Mouse (Mus musculus) midbrain, embryonic 11.5 days (tissue): ENCODE measurements at regions not wholly inside any gene's neighbourhood (a gene's known extent, or its start where the extent isn't known, plus 50 kb on each side); places are given as distances from the start of the nearest gene placed in this dataset.
A peak's percentile ranks its signal among the peaks of the same experiment; 100 is the strongest.
"Not testable (repeated sequence)": the region's sequence is repeated elsewhere in the genome, so short reads cannot be mapped to it uniquely, and the experiment has no call there.

Source experiments
- ATAC-seq: fragments of 200-750 bp; cut with Nextera tagmentation; 2 replicates; pipeline ENCODE4 v1.8.0; 2017; ENCODE audit warnings: moderate TSS enrichment, moderate library complexity; ENCODE audit not compliant: low FRiP score
- DNase-seq: peaks from one replicate; pipeline ENCODE4 v3.0.0; 2015; ENCODE audit warnings: low spot score; ENCODE audit errors: missing footprints
- H3K27ac ChIP-seq: fragments of 300-500 bp; sonication (generic); 2 replicates; pipeline ENCODE4 v1.5.1; 2014; ENCODE audit warnings: low read depth, low read length
- H3K27me3 ChIP-seq: fragments of 300-500 bp; sonication (generic); 2 replicates; pipeline ENCODE4 v1.6.1; 2014; ENCODE audit warnings: mild to moderate bottlenecking, low read length, moderate library complexity, mixed read lengths; ENCODE audit not compliant: control insufficient read depth, insufficient read depth
- H3K36me3 ChIP-seq: fragments of 300-500 bp; sonication (generic); 2 replicates; pipeline ENCODE4 v1.6.1; 2014; ENCODE audit warnings: mild to moderate bottlenecking, low read length, moderate library complexity, mixed read lengths; ENCODE audit not compliant: control insufficient read depth, insufficient read depth
- H3K4me1 ChIP-seq: fragments of 300-500 bp; sonication (generic); 2 replicates; pipeline ENCODE4 v1.6.1; 2014; ENCODE audit warnings: low read length; ENCODE audit not compliant: control insufficient read depth, insufficient read depth
- H3K4me2 ChIP-seq: fragments of 300-500 bp; sonication (generic); 2 replicates; pipeline ENCODE4 v1.6.1; 2014; ENCODE audit warnings: mild to moderate bottlenecking, moderate library complexity
- H3K4me3 ChIP-seq: fragments of 300-500 bp; sonication (generic); 2 replicates; pipeline ENCODE4 v1.5.1; 2014; ENCODE audit warnings: low read depth, low read length
- H3K9ac ChIP-seq: fragments of 300-500 bp; sonication (generic); 2 replicates; pipeline ENCODE4 v1.6.1; 2014; ENCODE audit warnings: low read length
- H3K9me3 ChIP-seq: fragments of 300-500 bp; sonication (generic); 2 replicates; pipeline ENCODE4 v1.6.1; 2016; ENCODE audit warnings: low read length; ENCODE audit not compliant: control insufficient read depth
- WGBS: fragments of 180-500 bp; shearing (Covaris S2); extraction: QIAGEN DNeasy Blood & Tissue Kit; methylation state at CpG from one replicate; pipeline ENCODE4 v1.1.7; 2014; 5-methylcytosine and 5-hydroxymethylcytosine counted together

DNA sequence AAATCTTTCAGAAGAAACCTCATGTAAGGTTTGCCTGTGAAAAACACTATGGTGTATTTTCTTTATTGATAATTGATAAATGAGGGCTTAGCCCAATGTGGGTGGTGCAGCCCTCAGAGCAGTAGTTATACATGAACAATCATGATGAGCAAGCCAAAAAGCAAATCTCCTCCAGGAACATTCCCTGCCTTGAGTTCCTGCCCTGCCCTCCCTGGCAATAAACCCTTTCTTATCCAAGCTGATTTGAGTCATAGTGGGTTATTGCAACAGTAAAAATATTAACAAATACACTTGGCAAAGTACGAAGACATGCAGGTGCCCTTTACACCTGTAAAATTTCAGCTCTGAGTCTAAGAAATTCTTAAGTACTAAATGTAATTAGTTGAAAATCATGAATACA lies 229.8 kb downstream of the Casp12 start:
- Histone ChIP-seq H3K36me3 (no peaks in the 10 kb centered on the region), H3K9ac (no peak overlapping the region), H3K9me3 (no peaks in the 10 kb centered on the region), H3K4me2 (no peak overlapping the region), H3K4me3 (no peak overlapping the region), H3K27me3 (no peaks in the 10 kb centered on the region), H3K4me1 (no peaks in the 10 kb centered on the region), H3K27ac (no peak overlapping the region)
- ATAC-seq: no peak
- DNase-seq: no peak
- WGBS: 96% methylated on average over 1 of the region's 1 CpGs

DNA sequence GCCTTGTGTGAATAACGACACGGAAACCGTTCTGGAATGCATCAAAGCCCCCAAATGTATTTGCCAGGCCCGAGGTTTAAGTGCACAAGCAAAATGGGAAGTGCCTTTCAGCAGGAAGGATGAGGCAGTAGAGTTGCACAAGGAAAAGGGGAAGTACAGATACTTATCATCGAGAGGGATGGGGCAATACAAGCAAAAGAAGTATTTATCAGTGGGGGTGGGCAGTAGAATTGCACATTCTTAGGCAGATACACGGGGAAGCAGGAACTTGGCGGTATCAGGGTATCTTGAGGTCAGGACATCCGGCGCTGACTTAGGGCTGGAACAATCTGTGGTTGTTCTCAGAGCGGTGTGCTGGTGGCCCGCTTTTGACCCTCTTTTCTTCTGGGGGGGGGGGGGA lies 232.9 kb downstream of the Casp12 start:
- ATAC-seq, H3K36me3 ChIP-seq, H3K4me2 ChIP-seq, H3K4me1 ChIP-seq, H3K9me3 ChIP-seq, H3K4me3 ChIP-seq, H3K9ac ChIP-seq, H3K27ac ChIP-seq, H3K27me3 ChIP-seq, DNase-seq: not testable (repeated sequence)
- WGBS: 91% methylated on average over 11 of the region's 11 CpGs

DNA sequence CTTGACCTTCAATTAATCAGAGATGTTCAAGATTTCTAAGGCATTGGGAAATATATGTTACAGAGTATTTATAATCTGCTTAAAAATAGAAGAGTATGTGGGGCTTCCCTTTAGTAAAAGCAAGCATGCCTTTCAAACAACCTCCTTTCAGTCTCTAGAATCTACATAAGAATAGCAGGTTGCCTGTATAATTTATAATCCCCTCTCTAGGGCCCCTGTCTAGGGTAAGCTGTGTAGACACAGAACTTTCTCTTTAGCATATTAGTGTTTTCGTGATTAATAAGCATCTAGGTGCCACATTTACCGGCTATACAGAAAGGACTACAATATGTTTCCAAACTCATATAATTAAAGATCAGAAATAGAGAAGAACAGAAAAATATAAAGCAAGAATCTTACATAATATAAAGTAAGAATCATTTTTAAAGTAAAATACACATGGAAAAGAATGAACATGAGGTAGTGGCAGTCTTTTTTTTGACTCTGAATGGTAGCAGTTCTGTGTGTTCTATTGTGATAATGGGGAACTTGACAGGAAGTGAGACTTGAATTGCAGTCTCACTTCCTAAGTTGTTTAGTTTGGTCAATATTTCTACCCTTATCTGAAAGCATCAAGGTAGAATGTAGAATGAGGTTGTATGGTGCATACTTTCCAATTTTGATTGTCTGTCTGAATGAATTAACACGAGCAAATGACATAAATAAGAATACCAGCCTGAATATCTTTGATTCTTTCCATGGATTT lies 250.8 kb downstream of the Casp12 start:
- 73% methylated on average over 3 of the region's 3 CpGs for WGBS
- H3K9me3 ChIP-seq: no peaks in the 10 kb centered on the region

DNA sequence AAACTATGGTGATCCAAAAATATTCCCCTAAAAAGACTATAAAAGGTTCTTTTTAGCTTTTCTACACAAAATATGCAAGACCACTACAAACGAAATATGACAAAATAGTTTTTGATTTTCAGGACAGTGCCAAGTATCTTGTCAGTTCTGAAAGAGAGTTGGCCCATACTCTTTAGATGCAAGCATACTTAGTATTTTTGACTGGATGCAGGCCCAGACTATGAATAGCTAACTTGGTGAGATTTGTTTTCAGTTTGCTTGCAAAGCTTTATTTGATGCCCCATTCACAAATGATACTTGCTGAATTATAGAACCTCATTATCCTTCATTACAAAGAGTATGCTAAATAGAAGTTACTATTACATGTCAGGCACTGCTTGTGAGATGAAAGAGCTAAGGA lies 258.8 kb downstream of the Casp12 start:
- H3K9ac ChIP-seq: no peak overlapping the region
- H3K9me3 ChIP-seq: no peaks in the 10 kb centered on the region
- H3K27ac ChIP-seq: no peak overlapping the region
- H3K27me3 ChIP-seq: no peaks in the 10 kb centered on the region
- no peak overlapping the region for H3K4me2 ChIP-seq
- 67% methylated on average over 1 of the region's 1 CpGs for WGBS
- DNase-seq: no peak
- no peak for ATAC-seq
- H3K4me1 ChIP-seq: no peaks in the 10 kb centered on the region
- H3K4me3 ChIP-seq: no peak overlapping the region
- H3K36me3 ChIP-seq: no peaks in the 10 kb centered on the region

More for the DNA sequence above, 250.8 kb downstream of the Casp12 start:
- no peak overlapping the region for H3K4me2 ChIP-seq
- H3K27ac ChIP-seq: no peak overlapping the region
- H3K4me3 ChIP-seq: no peak overlapping the region
- no peaks in the 10 kb centered on the region for H3K4me1 ChIP-seq
- H3K36me3 ChIP-seq: no peaks in the 10 kb centered on the region
- DNase-seq (no peak), ATAC-seq (peak; percentile 85)
- H3K27me3 ChIP-seq: no peaks in the 10 kb centered on the region
- no peak overlapping the region for H3K9ac ChIP-seq

DNA sequence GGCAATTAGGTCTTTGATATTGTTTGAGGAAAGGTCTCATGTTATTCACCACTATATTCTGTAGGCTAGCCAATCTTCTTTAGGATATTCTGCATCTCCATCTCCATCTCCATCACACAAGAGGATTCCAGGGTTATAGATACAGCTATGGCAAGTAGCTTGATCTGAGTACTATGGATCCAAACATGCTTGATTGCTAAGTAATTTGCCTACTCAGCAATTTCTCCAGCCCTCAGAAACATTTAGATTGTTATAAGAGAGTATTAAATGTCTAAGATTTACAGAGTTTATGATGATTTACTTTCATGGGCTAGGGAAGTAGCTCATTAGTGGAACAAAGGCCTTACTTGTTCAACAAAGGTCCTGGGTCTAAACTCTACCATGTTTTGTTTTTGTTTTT lies 259.8 kb downstream of the Casp12 start:
- no peak for ATAC-seq

DNA sequence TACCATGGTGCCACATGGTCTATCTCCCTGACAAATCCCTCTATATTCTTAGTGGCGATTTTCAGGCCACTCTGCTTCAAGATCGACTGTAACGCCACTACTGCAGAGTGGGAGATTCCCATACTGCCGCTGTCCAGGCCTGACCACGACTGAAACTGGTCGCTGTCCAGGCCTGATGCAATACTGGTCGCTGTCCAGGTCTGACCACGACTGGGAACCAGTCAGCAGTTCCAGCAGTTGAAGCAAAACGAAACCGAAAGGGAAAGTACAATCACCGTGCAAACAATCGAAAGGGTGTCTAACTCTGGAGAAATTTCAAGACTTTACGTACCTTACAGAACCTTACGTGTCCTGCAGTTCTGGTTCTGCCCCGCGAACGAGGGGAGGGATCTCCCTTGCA lies 271.5 kb downstream of the Casp12 start:
- ATAC-seq: no peak
- H3K9ac ChIP-seq: no peak overlapping the region
- 94% methylated on average over 17 of the region's 17 CpGs for WGBS

More for the DNA sequence above, 259.8 kb downstream of the Casp12 start:
- Histone ChIP-seq H3K9ac (no peak overlapping the region), H3K27me3 (no peaks in the 10 kb centered on the region), H3K4me2 (no peak overlapping the region), H3K4me1 (no peaks in the 10 kb centered on the region), H3K36me3 (no peaks in the 10 kb centered on the region), H3K4me3 (no peak overlapping the region), H3K27ac (no peak overlapping the region), H3K9me3 (no peaks in the 10 kb centered on the region)
- DNase-seq: no peak

DNA sequence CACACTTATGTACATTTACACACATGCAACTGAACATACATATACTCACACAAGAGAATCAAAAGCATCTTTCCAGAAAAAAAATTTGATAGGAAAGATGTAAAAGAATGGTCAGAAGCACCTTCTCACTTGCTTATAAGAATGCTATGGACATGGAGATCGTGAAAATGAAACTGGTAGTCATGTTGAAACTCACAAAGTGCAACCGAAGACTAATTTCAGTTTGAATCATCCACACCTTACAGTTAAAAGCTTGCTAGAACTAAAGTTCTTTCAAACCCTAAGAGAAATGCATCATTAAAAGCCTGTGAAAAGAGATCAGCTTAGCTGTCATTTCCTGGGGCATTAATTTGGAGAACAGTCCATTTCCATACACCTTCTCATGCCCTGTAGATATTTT lies 278.2 kb downstream of the Casp12 start:
- H3K4me2 ChIP-seq: no peak overlapping the region
- H3K27ac ChIP-seq: no peak overlapping the region
- H3K4me3 ChIP-seq: no peak overlapping the region
- WGBS: 94% methylated on average over 2 of the region's 2 CpGs
- no peak overlapping the region for H3K9ac ChIP-seq
- no peaks in the 10 kb centered on the region for H3K4me1 ChIP-seq
- H3K27me3 ChIP-seq: no peaks in the 10 kb centered on the region
- H3K36me3 ChIP-seq: no peaks in the 10 kb centered on the region
- no peaks in the 10 kb centered on the region for H3K9me3 ChIP-seq
- DNase-seq: no peak
- no peak for ATAC-seq

More for the DNA sequence above, 271.5 kb downstream of the Casp12 start:
- DNase-seq: no peak
- Histone ChIP-seq H3K36me3 (no peaks in the 10 kb centered on the region), H3K27ac (no peak overlapping the region), H3K4me3 (no peak overlapping the region), H3K9me3 (no peaks in the 10 kb centered on the region), H3K4me2 (no peak overlapping the region), H3K4me1 (no peaks in the 10 kb centered on the region), H3K27me3 (no peaks in the 10 kb centered on the region)

DNA sequence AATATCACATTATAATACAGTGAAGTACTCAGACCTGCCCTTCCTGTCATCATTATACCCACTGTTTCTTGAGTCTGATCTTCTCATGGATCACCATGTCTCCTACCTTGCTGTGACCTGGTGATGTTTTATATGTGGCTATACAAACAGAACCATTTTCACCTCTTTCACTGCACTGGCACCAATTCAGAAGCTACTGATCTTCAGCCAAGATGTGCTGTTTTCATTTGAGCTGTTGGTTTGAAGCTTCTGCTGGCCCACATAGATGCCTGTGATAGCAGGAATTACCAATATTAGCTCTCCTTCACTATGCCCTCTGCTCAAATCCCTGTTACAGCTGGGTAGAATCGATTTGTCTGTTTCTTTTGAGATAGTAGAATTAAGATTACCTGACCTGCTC lies 282.3 kb downstream of the Casp12 start:
- Histone ChIP-seq H3K36me3 (no peaks in the 10 kb centered on the region), H3K4me1 (no peaks in the 10 kb centered on the region), H3K27me3 (no peaks in the 10 kb centered on the region), H3K9me3 (no peaks in the 10 kb centered on the region), H3K27ac (no peak overlapping the region), H3K4me3 (no peak overlapping the region), H3K4me2 (no peak overlapping the region), H3K9ac (no peak overlapping the region)
- ATAC-seq (no peak), DNase-seq (no peak)
- WGBS: 83% methylated on average over 1 of the region's 1 CpGs

DNA sequence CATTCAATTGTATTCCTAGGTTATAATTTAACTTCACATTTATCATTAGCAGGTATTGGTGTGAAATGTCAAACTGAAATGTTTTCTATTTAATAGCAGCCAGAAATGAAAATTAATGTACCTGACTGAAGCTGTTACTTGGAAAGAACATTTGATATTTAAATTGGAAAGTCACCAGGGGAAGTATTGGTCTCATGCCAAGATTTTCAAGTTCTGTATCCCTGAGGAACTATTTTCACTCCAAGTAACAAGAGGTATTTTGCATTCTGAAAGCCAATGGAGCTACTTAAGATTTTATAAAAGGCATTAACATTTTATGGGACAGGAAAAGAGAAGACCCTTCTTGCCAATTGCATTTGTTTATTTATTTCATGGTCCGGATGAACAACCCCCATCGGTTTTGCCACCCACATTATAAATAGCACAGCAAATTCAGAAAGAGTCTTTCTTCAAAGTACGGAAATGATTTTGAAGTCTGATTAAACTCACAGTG lies 289.3 kb downstream of the Casp12 start:
- H3K27ac ChIP-seq: no peak overlapping the region
- H3K4me1 ChIP-seq: no peaks in the 10 kb centered on the region
- DNase-seq (no peak), ATAC-seq (no peak)
- no peaks in the 10 kb centered on the region for H3K9me3 ChIP-seq
- no peak overlapping the region for H3K9ac ChIP-seq
- H3K27me3 ChIP-seq: no peaks in the 10 kb centered on the region
- WGBS: 67% methylated on average over 3 of the region's 3 CpGs
- H3K36me3 ChIP-seq: no peaks in the 10 kb centered on the region
- H3K4me3 ChIP-seq: no peak overlapping the region
- H3K4me2 ChIP-seq: no peak overlapping the region
